Mouse (Mus musculus) intestine, embryonic 15.5 days (tissue): ENCODE measurements around the gene Slc16a5. TPM values are rescaled to one million over a fixed set of nuclear protein-coding genes. Genes with fewer than 3 reads are reported as not detected.
A peak's percentile ranks its signal among the peaks of the same experiment; 100 is the strongest.

ENCODE experiments used
- ATAC-seq: fragments of 200-750 bp; cut with Nextera tagmentation; 2 replicates; pipeline ENCODE4 v1.8.0; 2017; ENCODE audit warnings: moderate TSS enrichment, moderate library complexity
- H3K27ac ChIP-seq: fragments of 300-500 bp; sonication (generic); 2 replicates; pipeline ENCODE4 v1.5.1; 2015; ENCODE audit warnings: mild to moderate bottlenecking, inconsistent platforms
- H3K27me3 ChIP-seq: fragments of 300-500 bp; sonication (generic); replicated peaks from 2 replicates; pipeline ENCODE4 v1.6.1; 2015; ENCODE audit warnings: inconsistent platforms
- H3K36me3 ChIP-seq: fragments of 300-500 bp; sonication (generic); 2 replicates; pipeline ENCODE4 v1.6.1; 2015; ENCODE audit warnings: inconsistent platforms
- H3K4me1 ChIP-seq: fragments of 300-500 bp; sonication (generic); replicated peaks from 2 replicates; pipeline ENCODE4 v1.6.1; 2015; ENCODE audit warnings: inconsistent platforms
- H3K4me2 ChIP-seq: fragments of 300-500 bp; sonication (generic); replicated peaks from 2 replicates; pipeline ENCODE4 v1.6.1; 2015; ENCODE audit warnings: mild to moderate bottlenecking, inconsistent platforms
- H3K4me3 ChIP-seq: fragments of 300-500 bp; sonication (generic); replicated peaks from 2 replicates; pipeline ENCODE4 v1.5.1; 2015; ENCODE audit warnings: inconsistent platforms
- H3K9ac ChIP-seq: fragments of 300-500 bp; sonication (generic); 2 replicates; pipeline ENCODE4 v1.6.1; 2015; ENCODE audit warnings: inconsistent platforms
- H3K9me3 ChIP-seq: fragments of 300-500 bp; sonication (generic); 2 replicates; pipeline ENCODE4 v1.6.1; 2016; ENCODE audit warnings: inconsistent platforms
- WGBS: fragments of 180-500 bp; shearing (Covaris S2); methylation state at CpG from one replicate; pipeline ENCODE4 v1.1.7; 2015; 5-methylcytosine and 5-hydroxymethylcytosine counted together
- polyA plus RNA-seq: library from polyadenylated mRNA; unstranded; fragments of >200 nt; fragmentation: Nextera tagmentation; extraction: Ambion mirVana; gene quantifications from 2 replicates; pipeline ENCODE4 v1.2.1, GENCODE M21; 2015

Gene Slc16a5
- polyA plus RNA-seq = 2.8 and 3.7 TPM in 2 replicates

DNA sequence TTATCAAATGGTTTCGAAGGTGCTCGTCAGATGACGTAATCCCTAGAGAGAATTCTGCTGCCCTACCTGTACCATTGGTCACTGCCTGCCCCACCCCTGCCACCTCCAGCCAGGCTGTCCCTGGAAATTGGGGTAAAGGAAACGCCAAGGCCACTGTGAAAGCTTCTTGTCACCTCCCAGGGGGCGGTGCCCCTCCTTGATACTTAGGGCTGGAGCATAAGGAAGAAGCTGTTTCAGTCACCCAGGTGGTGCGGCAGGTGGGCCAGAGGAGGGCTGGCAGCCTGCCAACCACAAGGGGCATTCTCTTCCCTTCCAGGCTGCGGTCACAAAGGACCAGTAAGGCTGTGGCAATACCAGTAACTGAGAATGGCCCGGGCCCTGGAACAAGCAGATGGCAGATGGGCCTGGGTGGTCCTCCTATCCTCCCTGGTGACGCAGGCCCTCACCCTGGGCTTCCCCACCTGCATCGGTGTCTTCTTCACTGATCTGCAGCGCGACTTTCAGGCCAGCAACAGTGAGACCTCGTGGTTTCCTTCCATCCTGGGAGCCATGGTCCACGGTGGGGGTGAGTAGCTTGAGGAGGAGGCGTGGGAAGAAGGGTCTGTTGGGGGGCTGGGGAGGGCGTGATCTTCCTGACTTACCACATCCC, at the start of gene Slc16a5:
Gene Slc16a5 (plus strand): TSS at position 232 of the 649 bp plus-strand sequence.
- Histone ChIP-seq H3K4me3 (no peak within 1 kb of the TSS; the same call in 1 of the 2 replicates), H3K9me3 (no peaks in the 10 kb centered on the region), H3K9ac (no peak within 1 kb of the TSS), H3K36me3 (no peaks in the 10 kb centered on the region), H3K27me3 (no peaks in the 10 kb centered on the region), H3K4me2 (peak within 1 kb of the TSS; percentile 3; the same call in 1 of the 2 replicates), H3K27ac (peak within 1 kb of the TSS; percentile 19; the same call in 1 of the 2 replicates), H3K4me1 (peaks cover 20% of the 10 kb centered on the region)
- ATAC-seq = peak; percentile 61
- WGBS = 71% methylated on average over 16 of the region's 16 CpGs

GRCm38 (mm10) chr11:115419531-115420237, 42.6 kb upstream of the Slc16a5 start, which contains the start of the genes Atp5h and Kctd2:
TSS of gene Atp5h (minus strand) at chr11:115419962.
TSS of gene Kctd2 (plus strand) at chr11:115420128.
- Histone ChIP-seq H3K4me3 (peak within 1 kb of the TSS; percentile 92), H3K4me2 (peak within 1 kb of the TSS; percentile 87), H3K27ac (peak within 1 kb of the TSS; percentile 83), H3K4me1 (peaks cover 21% of the 10 kb centered on the region), H3K27me3 (no peaks in the 10 kb centered on the region), H3K9me3 (no peaks in the 10 kb centered on the region), H3K36me3 (peaks cover 25% of the 10 kb centered on the region), H3K9ac (peak within 1 kb of the TSS; percentile 95)
- under 1% methylated on average over 52 of the region's 56 CpGs for WGBS
- ATAC-seq = peak; percentile 99

DNA sequence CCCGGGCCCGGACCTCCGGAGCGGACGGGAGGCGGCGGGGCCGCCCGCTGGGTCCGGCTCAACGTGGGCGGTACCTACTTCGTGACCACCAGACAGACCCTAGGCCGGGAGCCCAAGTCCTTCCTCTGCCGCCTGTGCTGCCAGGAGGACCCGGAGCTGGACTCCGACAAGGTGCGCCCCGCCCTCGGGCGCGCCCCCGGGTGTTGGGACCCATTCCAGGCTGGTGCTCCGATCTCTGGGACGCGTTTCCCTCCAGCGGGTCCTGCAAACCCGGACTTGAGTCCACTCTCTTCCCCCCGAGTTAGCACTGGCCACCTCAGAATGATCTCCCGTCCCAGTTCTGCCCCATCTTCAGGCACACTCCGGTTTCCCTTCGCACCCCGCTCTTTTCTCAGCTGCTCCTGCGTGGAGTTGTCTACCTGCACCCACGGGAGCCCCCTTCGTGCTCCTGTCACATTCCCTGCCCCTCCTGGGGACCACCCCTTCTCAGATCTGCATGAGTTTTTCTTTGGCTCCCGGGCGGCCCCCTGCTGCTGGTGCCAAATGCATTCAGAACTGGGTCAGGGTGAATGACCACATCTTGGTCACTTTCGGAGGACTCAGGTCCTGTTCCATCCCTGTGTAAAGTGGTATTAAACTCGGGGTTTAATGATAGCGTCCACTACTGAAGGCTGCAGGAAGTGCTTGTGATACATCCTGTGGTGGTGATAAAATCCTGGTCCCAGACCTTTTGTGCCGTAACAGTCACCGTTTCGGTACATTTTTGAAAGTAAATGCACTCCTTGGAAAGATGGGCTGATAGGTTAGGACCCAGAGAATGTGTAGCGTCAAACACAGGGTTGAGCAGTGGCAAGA, 41.7 kb upstream of the Slc16a5 start:
- H3K27ac ChIP-seq = peak overlapping the region; percentile 83
- H3K4me3 ChIP-seq = peak overlapping the region; percentile 92
- H3K4me2 ChIP-seq = peak overlapping the region; percentile 87
- no peaks in the 10 kb centered on the region for H3K27me3 ChIP-seq
- H3K9me3 ChIP-seq = no peaks in the 10 kb centered on the region
- H3K4me1 ChIP-seq = peaks cover 21% of the 10 kb centered on the region
- WGBS = under 1% methylated on average over 45 of the region's 45 CpGs
- peak; percentile 85 for ATAC-seq
- peaks cover 18% of the 10 kb centered on the region for H3K36me3 ChIP-seq
- H3K9ac ChIP-seq = peak overlapping the region; percentile 95

DNA sequence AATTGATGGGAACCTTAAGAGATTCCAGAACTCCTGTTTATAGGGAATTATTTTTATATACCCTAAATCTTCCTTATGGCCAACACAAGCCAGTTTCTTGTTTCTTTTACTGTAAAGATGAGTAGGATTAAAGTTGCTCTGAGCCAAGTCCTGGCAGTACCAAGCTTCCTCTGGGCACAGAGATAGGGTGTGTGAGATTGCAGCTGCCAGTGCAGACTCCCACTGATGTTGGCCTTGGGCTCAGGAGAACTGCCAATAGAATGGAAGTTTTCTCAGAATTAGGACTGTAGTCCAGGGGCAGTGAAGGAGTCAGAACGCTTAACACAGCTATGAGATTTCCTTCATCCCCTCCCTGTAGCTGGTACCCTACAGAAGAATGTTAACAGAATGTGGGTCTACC, 40.9 kb upstream of the Slc16a5 start:
- H3K9ac ChIP-seq = peak overlapping the region; percentile 18; the same call in 1 of the 2 replicates
- H3K4me1 ChIP-seq = peaks cover 21% of the 10 kb centered on the region
- no peak for ATAC-seq
- no peak overlapping the region for H3K4me3 ChIP-seq
- H3K4me2 ChIP-seq = peak overlapping the region; percentile 87
- no peaks in the 10 kb centered on the region for H3K27me3 ChIP-seq
- WGBS = 41% methylated on average over 1 of the region's 1 CpGs
- H3K27ac ChIP-seq = no peak overlapping the region
- H3K36me3 ChIP-seq = peaks cover 10% of the 10 kb centered on the region
- no peaks in the 10 kb centered on the region for H3K9me3 ChIP-seq

DNA sequence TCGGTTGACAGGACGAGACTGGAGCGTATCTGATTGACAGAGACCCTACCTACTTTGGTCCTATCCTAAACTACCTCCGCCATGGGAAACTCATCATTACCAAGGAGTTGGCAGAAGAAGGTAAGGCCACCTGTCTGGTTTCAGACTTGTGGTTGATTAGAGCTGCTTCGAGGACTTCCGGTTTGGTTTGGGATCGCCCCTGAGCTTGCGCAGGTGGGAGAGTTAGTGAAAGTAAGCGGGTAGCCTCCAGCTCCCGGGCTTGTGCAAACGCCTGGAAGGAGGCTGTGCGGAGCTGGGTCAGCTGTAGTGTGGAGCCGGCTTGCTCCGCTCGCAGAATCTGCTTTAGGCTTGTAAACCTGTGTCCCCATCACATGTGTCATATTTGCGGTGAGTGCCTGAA, 40.3 kb upstream of the Slc16a5 start:
- WGBS = 88% methylated on average over 16 of the region's 16 CpGs
- H3K27ac ChIP-seq = no peak overlapping the region
- no peak for ATAC-seq
- H3K4me1 ChIP-seq = peaks cover 21% of the 10 kb centered on the region
- H3K27me3 ChIP-seq = no peaks in the 10 kb centered on the region
- no peaks in the 10 kb centered on the region for H3K9me3 ChIP-seq
- H3K4me3 ChIP-seq = no peak overlapping the region
- H3K36me3 ChIP-seq = peaks cover 6% of the 10 kb centered on the region
- H3K4me2 ChIP-seq = no peak overlapping the region
- H3K9ac ChIP-seq = no peak overlapping the region

GRCm38 (mm10) chr11:115423091-115423490, 39.2 kb upstream of the Slc16a5 start:
- no peak for ATAC-seq
- 79% methylated on average over 3 of the region's 3 CpGs for WGBS
- H3K36me3 ChIP-seq = peaks cover 4% of the 10 kb centered on the region

DNA sequence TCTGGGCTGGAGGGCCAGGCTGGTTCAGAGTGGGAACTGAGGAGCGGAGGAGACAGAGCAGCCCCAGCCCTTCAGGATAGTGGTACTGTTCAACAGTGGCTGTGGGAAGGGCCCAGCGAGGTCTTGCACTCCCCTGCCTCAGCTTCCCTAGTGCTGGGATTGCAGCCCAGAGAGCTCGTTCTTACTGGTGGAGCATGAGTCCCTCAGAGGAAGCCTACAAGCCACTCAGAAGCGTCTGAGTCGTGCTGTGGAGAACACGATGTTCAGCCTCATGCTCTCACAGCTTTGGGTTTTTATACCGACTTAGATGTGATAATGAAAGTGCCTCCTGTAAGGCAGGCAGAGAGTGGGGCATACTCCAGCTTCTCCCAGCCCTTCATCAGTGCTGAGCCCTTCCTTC, 37.6 kb upstream of the Slc16a5 start:
- H3K27ac ChIP-seq = no peak overlapping the region
- no peak overlapping the region for H3K9ac ChIP-seq
- no peak overlapping the region for H3K4me3 ChIP-seq
- ATAC-seq = no peak
- no peaks in the 10 kb centered on the region for H3K9me3 ChIP-seq
- no peaks in the 10 kb centered on the region for H3K27me3 ChIP-seq
- H3K36me3 ChIP-seq = peaks cover 4% of the 10 kb centered on the region
- no peak overlapping the region for H3K4me2 ChIP-seq
- H3K4me1 ChIP-seq = peaks cover 12% of the 10 kb centered on the region
- WGBS = 82% methylated on average over 7 of the region's 7 CpGs

More at GRCm38 (mm10) chr11:115423091-115423490, 39.2 kb upstream of the Slc16a5 start:
- H3K9me3 ChIP-seq = no peaks in the 10 kb centered on the region
- H3K27ac ChIP-seq = no peak overlapping the region
- H3K4me3 ChIP-seq = no peak overlapping the region
- H3K4me2 ChIP-seq = no peak overlapping the region
- no peaks in the 10 kb centered on the region for H3K27me3 ChIP-seq
- H3K9ac ChIP-seq = no peak overlapping the region
- H3K4me1 ChIP-seq = peaks cover 19% of the 10 kb centered on the region

- H3K9me3 ChIP-seq = no peaks in the 10 kb centered on the region
- peaks cover 11% of the 10 kb centered on the region for H3K4me1 ChIP-seq
- H3K4me3 ChIP-seq = no peak overlapping the region
- no peak overlapping the region for H3K9ac ChIP-seq
- no peak for ATAC-seq
- no peak overlapping the region for H3K4me2 ChIP-seq
- H3K27me3 ChIP-seq = no peaks in the 10 kb centered on the region
- peaks cover 9% of the 10 kb centered on the region for H3K36me3 ChIP-seq
- no peak overlapping the region for H3K27ac ChIP-seq
- 86% methylated on average over 6 of the region's 6 CpGs for WGBS
Observed at GRCm38 (mm10) chr11:115425671-115426070, 36.6 kb upstream of the Slc16a5 start.

DNA sequence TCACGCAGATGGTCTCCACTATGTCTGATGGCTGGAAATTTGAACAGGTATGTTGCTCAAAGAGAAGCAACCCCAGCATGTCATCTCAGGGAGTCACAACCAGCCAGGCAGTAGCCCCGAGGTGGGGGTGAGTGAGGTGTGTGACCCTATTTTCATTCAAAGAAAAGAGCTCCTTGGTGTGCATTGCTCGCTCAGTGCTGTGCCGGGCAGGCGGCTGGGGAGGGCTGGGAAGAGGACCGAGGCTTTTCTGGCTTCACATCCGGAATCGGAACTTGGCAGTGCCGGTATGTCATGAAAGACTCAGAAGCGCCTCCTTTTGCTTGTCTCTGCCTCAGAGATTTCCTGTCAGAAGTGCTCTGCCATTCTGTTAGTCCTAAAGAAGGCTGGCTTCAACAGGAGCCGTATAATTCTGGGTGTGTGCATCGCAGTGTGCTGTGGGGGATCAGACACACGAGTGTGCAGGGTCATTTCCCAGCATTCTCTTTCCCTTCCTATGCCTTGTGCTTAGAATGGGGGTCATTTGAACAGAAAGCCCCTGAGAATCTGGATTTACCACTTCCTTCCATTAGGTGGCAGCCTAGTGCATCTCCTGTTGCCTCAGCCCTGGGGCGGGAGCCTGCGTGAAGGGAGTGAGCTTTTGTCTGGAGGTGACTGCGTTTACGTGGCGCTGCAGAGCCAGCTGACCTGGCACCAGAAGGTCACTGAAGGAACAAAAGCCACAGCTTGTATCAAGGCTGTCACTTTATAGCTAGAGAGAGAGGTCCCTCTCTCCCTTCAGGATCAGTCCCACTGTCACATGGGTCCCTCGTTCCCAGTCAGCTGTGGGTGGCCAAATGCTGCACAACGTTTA, 34.6 kb upstream of the Slc16a5 start:
- peak; percentile 80 for ATAC-seq
- H3K27ac ChIP-seq = no peak overlapping the region
- 0 out of 2 replicates have a peak overlapping the region, but pooled peaks have one; percentile 22 for H3K4me2 ChIP-seq
- no peak overlapping the region for H3K9ac ChIP-seq
- no peaks in the 10 kb centered on the region for H3K9me3 ChIP-seq
- no peak overlapping the region for H3K4me3 ChIP-seq
- no peaks in the 10 kb centered on the region for H3K27me3 ChIP-seq
- 39% methylated on average over 20 of the region's 20 CpGs for WGBS
- H3K36me3 ChIP-seq = peaks cover 19% of the 10 kb centered on the region
- no peaks in the 10 kb centered on the region for H3K4me1 ChIP-seq

DNA sequence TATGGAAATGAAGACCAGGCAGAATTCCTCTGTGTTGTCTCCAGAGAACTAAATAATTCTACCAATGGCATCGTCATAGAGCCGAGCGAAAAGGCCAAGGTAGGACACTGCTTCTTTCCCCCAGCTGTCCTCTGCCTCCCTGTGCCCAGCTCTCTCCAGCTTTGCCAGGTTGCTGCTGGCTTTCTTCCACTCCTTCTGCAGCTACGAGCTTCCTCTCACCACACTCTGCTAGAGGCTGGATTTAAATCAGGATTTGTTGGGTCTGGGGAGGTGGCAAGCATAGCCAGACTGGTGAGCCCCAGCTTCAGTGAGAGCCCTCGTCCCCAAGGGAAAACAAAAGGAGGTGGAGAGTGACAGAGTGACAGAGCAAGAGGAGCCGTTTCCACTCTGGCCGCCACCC, 33.0 kb upstream of the Slc16a5 start:
- peaks cover 19% of the 10 kb centered on the region for H3K36me3 ChIP-seq
- ATAC-seq = no peak
- H3K4me1 ChIP-seq = no peaks in the 10 kb centered on the region
- H3K9me3 ChIP-seq = no peaks in the 10 kb centered on the region
- H3K4me3 ChIP-seq = no peak overlapping the region
- no peaks in the 10 kb centered on the region for H3K27me3 ChIP-seq
- H3K4me2 ChIP-seq = no peak overlapping the region
- H3K9ac ChIP-seq = no peak overlapping the region
- H3K27ac ChIP-seq = no peak overlapping the region
- WGBS = 88% methylated on average over 7 of the region's 7 CpGs

DNA sequence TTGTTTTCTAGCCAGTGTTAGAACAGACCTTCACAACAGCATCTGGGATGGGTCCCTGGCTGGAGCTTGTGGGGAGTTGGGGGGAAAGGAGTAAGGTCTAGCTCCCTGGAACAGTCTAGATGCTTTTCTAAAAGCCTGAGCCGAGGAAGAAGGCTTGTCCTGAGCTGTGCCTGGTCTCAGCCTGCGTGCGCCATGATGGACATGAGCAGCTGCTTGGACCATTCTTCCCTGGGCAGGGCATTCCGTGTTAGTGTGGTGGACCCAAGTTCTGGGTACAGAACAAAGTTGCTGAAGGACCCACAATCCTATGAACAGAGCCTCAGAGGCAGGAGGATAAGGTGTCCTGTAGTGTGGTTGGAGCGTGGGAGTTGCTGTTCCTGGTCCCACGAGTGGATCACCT, 31.7 kb upstream of the Slc16a5 start:
- ATAC-seq = no peak
- H3K9me3 ChIP-seq = no peaks in the 10 kb centered on the region
- 89% methylated on average over 6 of the region's 6 CpGs for WGBS

More for the DNA sequence above, 31.7 kb upstream of the Slc16a5 start:
- Histone ChIP-seq H3K9ac (no peak overlapping the region), H3K27ac (no peak overlapping the region), H3K4me3 (no peak overlapping the region), H3K4me1 (peaks cover 3% of the 10 kb centered on the region; the same call in 1 of the 2 replicates), H3K4me2 (no peak overlapping the region), H3K36me3 (peaks cover 19% of the 10 kb centered on the region), H3K27me3 (no peaks in the 10 kb centered on the region)
